9 mouse cellular contexts compared by ENCODE assay signal in the genomic region with DNA sequence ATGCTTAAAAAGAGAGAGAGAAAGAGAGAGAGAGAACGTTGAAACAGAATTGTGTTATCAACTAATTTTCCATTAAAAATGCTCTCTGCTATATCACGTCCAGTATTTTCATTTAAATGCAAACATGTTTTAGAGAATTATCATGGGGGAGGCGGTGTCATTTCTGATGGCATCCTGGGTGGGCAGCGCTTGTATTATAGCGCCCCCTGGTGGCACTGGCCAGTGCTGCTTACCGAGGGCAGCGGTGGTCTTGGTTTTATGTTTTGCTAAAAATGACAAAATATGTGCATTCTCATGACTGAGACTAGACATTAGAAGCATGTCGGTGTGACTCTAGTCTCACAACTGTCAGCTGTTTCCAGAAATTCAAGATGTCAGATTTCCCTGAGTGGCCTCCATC. TPM values are rescaled to one million over a fixed set of nuclear protein-coding genes. Genes with fewer than 3 reads are reported as not detected.
A peak's percentile ranks its signal among the peaks of the same experiment; 100 is the strongest.
DNase-seq lines count a peak whose midpoint lies in the region; ATAC-seq and TF ChIP-seq lines count a peak whose summit lies in the region.
"Had no signal": no experiment of that assay in that cellular context is flagged by ENCODE, and none has a peak within 500 bp of the region (broad histone marks: within the 10 kb centered on the region; RNA-seq: fewer than 3 reads in every experiment).

No protein-coding gene starts in this region.

- H3K9ac ChIP-seq in ES-E14 (ENCODE audit: insufficient read depth, low read depth, low read length, poor library complexity, severe bottlenecking) = no peak overlapping the region
- H3K9ac ChIP-seq in forebrain, embryonic 14.5 days (ENCODE audit: low read length) = no peak overlapping the region
- H3K9ac ChIP-seq: lung, embryonic 15.5 days had no signal

- peak; percentile 51 for ATAC-seq in forebrain, embryonic 14.5 days

- WGBS in forebrain, embryonic 14.5 days = 10% methylated on average over 8 of the region's 8 CpGs

- H3K4me2 ChIP-seq in forebrain, embryonic 14.5 days (ENCODE audit: low read length) = no peak overlapping the region
- H3K4me2 ChIP-seq: lung, embryonic 15.5 days had no signal

- H3K9me3 ChIP-seq in ES-E14 (ENCODE audit: control insufficient read depth, insufficient read depth, low read depth, low read length) = no peaks in the 10 kb centered on the region
- no peaks in the 10 kb centered on the region for H3K9me3 ChIP-seq in forebrain, embryonic 14.5 days (replicated peaks; ENCODE audit: control insufficient read depth, low read length)
- H3K9me3 ChIP-seq: lung, embryonic 15.5 days had no signal

- no peaks in the 10 kb centered on the region for H3K36me3 ChIP-seq in ES-E14 (ENCODE audit: control insufficient read depth, insufficient read depth, low read length, poor library complexity, severe bottlenecking)
- H3K36me3 ChIP-seq in forebrain, embryonic 14.5 days (ENCODE audit: control insufficient read depth, insufficient read depth, low read length) = no peaks in the 10 kb centered on the region
- H3K36me3 ChIP-seq: lung, embryonic 15.5 days had no signal

- peak; percentile 76 for DNase-seq in layer of hippocampus, adult 11-12 months (ENCODE audit: low spot score)
- no peak for DNase-seq in layer of hippocampus, adult 9-11 months
- no peak for DNase-seq in ES-E14 (ENCODE audit: low read depth, low spot score)
- DNase-seq in c-Kit-positive CD71-positive TER-119-negative erythroid progenitor cells, embryonic 14.5 days (ENCODE audit: low read depth) = peak; percentile 16
- DNase-seq in forebrain, embryonic 14.5 days (ENCODE audit: low spot score) = peak; percentile 76
- peak; percentile 67 to 87 for DNase-seq in layer of hippocampus, postnatal 25 days (ENCODE audit: extremely low spot score in 1 of 2, low spot score in 1 of 2)
- DNase-seq in naive thymus-derived CD4-positive, alpha-beta T cell, adult 2 months (ENCODE audit: low read depth) = peak; percentile 52
- no peak for DNase-seq in yolk sac, embryonic 10.5 days (ENCODE audit: low spot score)

- in situ Hi-C loops in ES-E14 (cut with MboI; ENCODE audit: low sequenced_read_pairs in 2 of 2, unreplicated experiment in 2 of 2) = loop anchor here in 1 of 2 experiments (10.0 kb wide), 1 partner anchor 211 kb away; no protein-coding TSS in a partner anchor

- no peak overlapping the region for H3K4me3 ChIP-seq in ES-E14 (ENCODE audit: insufficient read depth in 1 of 2, low read depth in 1 of 2, low read length in 2 of 2, poor library complexity in 1 of 2, severe bottlenecking in 1 of 2)
- no peak overlapping the region for H3K4me3 ChIP-seq in forebrain, embryonic 14.5 days (ENCODE audit: low read depth, low read length)
- H3K4me3 ChIP-seq: lung, embryonic 15.5 days had no signal

- no peak overlapping the region for H3K27ac ChIP-seq in ES-E14 (ENCODE audit: insufficient read depth, low read depth, low read length, poor library complexity, severe bottlenecking)
- no peak overlapping the region for H3K27ac ChIP-seq in forebrain, embryonic 14.5 days (ENCODE audit: low read depth, low read length)
- H3K27ac ChIP-seq: lung, embryonic 15.5 days had no signal

- no peaks in the 10 kb centered on the region for H3K4me1 ChIP-seq in ES-E14 (ENCODE audit: control insufficient read depth in 2 of 2, insufficient read depth in 2 of 2, low read length in 2 of 2, poor library complexity in 1 of 2)
- no peaks in the 10 kb centered on the region for H3K4me1 ChIP-seq in forebrain, embryonic 14.5 days (ENCODE audit: control insufficient read depth, insufficient read depth, low read length)
- H3K4me1 ChIP-seq: lung, embryonic 15.5 days had no signal

- H3K27me3 ChIP-seq in forebrain, embryonic 14.5 days (replicated peaks; ENCODE audit: control insufficient read depth, insufficient read depth, low read length) = no peaks in the 10 kb centered on the region
- H3K27me3 ChIP-seq: lung, embryonic 15.5 days had no signal

TF ChIP-seq in ES-E14, 5 proteins besides CTCF, POLR2A, EP300 and RAD21:
- TF ChIP-seq ZC3H11A (IDR thresholded peaks at IDR 0.05; ENCODE audit: borderline replicate concordance, low read depth, low read length) (peak; percentile 85), CHD2 (IDR thresholded peaks at IDR 0.05; ENCODE audit: low read depth, low read length) (no peak)

RNA-seq across cellular contexts. Expression of a gene that starts 44.9 kb away (rescaled TPM):
- total RNA-seq in ES-E14 (2012; rRNA removed) = 86.6 and 113 TPM in 2 replicates
- 151 and 158 TPM in 2 replicates for polyA plus RNA-seq in forebrain, embryonic 14.5 days (2014; fragmentation: Nextera tagmentation; extraction: Ambion mirVana)
- 100 to 1,000 TPM; 173 to 198 TPM for total RNA-seq in layer of hippocampus, postnatal 25 days (2021)

Comparison
In these comparisons a context has a peak if more than half of its experiments do, and no peak if none do; other contexts are left out.
1. DNase-seq: peak in layer of hippocampus, adult 11-12 months (single experiment), c-Kit-positive CD71-positive TER-119-negative erythroid progenitor cells, embryonic 14.5 days (single experiment), forebrain, embryonic 14.5 days (single experiment), layer of hippocampus, postnatal 25 days (2 of 2) and naive thymus-derived CD4-positive, alpha-beta T cell, adult 2 months (single experiment); none in layer of hippocampus, adult 9-11 months (single experiment), ES-E14 (single experiment) and yolk sac, embryonic 10.5 days (single experiment).